Mouse (Mus musculus) adrenal gland, postnatal 10 days (tissue): ENCODE results near the gene Panx2. TPM values are rescaled to one million over a fixed set of nuclear protein-coding genes. Genes with fewer than 3 reads are reported as not detected.

ENCODE experiments used
- DNase-seq: peaks from one replicate; pipeline ENCODE4 v3.0.0; 2021; ENCODE audit warnings: mixed read lengths
- long read RNA-seq, 2 experiments: library from polyadenylated mRNA; stranded (forward); transcript quantifications; one replicate each; pipeline ENCODE4 v2.0.0; 2021
- total RNA-seq, 2 experiments: library from RNA; stranded (reverse); gene quantifications; 2 replicates each; pipeline ENCODE4 v1.2.3; 2021

Panx2 gene
- total RNA-seq: 1 to 10 TPM; 1.5 to 1.9 TPM
- long read RNA-seq, experiment 1: 0 reads
- long read RNA-seq, experiment 2, partial matches to known transcripts: 0 of 2 reads
- long read RNA-seq, experiment 2, other reads (novel, unspliced or antisense): 1 of 2 reads

- no peak for DNase-seq
These were observed at the start of gene Panx2 for GRCm38 (mm10) chr15:89059161-89059931. Gene Panx2 (plus strand): TSS chr15:89059734.

- DNase-seq: no peak
These were observed 42.8 kb upstream of the Panx2 start for GRCm38 (mm10) chr15:89016722-89017121.

GRCm38 (mm10) chr15:89020085-89020484, 39.4 kb upstream of the Panx2 start:
- no peak for DNase-seq

DNA sequence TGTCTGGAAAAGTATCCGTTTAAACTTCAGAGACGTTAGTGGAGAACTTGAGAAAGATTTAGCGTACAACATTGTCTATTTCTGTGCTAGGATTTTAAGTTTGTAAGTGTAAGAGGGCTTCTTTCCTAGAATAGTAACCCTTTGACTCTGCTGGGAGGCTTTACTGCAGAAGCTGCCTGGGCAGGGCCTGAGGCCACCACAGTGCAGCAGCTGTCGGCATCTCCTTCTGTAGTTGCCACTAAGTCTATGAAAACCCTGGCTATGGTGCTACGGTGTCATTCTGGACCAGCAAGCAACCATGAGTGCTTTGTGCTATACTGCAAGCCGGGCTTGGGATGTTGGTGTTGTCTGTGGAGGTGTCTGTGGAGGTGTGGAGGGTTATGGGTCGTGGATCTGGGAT, 39.0 kb upstream of the Panx2 start:
- DNase-seq: no peak

DNA sequence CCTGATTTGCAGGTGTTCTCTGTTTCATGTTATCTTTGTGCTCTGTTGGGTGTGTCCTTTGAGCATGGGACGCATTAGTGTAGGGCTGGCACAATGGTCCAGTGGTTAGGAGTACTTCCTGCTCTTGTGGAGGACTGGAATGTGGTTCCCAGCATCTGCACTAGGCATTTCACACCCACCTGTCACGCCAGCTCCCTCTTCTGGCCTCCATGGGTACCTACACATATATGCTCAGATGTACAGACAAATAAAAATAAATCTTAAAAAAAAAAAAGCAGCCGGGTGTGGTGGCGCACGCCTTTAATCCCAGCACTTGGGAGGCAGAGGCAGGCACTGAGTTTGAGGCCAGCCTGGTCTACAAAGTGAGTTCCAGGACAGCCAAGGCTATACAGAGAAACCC, 15.2 kb upstream of the Panx2 start:
- DNase-seq: no peak

GRCm38 (mm10) chr15:89046356-89046755, 13.2 kb upstream of the Panx2 start:
- DNase-seq: no peak

DNA sequence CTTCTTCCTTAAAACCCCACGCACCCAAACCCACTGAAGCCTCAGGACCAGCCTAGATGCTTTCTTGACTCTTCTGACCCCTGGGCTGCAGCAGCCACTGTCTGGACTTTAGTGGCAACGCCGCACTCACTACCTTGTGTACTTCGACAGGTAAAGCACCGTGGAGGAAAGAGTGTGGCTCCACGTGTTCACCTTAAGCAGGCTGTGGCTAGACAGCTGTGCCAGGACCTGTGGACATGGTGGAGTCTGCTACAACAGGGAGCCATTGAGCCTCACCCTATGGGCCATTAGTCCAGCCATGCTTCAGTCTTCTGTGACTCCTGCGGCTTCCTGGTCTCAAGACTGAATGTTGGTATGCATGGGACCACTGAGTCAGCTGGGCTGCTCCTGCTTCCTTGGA, 4.9 kb upstream of the Panx2 start:
- no peak for DNase-seq

GRCm38 (mm10) chr15:89058736-89059135, 798 bp upstream of the Panx2 start:
- DNase-seq: no peak

GRCm38 (mm10) chr15:89060032-89060681, 623 bp downstream of the Panx2 start:
- peak; percentile 50 for DNase-seq

- DNase-seq: no peak
These were observed 1.4 kb downstream of the Panx2 start for GRCm38 (mm10) chr15:89060811-89061460.

DNA sequence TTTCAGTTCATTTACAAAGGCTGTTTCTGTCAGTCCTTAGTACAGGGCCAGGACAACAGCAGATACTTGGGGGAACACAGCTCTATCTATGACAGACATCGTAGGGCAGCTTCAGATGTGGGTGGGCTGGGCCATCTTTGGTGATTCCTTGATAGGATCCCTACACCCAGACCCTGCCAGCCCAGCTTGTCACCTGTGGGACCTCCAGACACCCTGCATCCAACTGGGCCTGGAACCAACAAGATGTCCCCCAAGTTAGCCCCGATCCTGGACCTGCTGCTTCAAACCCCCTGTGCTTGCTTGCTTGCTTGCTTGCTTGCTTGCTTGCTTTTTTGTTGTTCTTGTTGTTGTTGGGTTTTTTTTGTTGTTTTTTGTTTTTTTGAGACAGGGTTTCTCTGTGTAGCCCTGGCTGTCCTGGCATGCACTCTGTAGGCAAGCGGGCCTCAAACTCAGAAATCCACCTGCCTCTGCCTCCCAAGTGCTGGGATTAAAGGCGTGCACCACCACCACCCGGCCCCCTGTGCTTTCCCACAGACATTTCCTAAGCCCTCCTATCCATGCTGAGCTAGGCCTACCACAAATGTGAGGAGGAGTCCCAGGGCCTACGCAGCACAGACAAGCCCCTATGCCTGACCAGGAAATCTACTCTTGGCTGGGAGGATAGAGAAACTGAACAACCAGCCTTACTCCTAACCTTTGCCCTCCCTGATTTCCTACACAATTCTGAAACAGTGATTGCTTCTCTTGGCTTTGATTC, 2.4 kb downstream of the Panx2 start:
- DNase-seq: no peak

DNA sequence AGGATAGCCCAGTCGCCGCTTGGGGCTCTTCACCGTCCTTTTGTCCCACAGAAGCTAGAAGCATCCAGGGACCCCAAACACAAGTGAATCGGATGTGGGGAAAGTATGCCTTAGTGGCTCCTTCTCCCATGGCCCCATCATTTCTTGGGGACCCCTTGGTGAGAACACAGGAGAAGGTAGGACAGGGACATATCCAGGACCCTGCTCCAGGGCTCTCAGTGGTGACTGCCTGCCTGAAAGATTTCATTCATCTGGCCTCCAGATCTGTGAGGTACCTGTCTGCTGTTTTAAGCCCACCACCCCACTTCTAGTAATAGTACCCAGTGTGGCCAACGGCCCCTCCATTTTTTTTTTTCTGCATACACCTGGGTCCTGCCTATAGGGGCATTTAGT, 3.0 kb downstream of the Panx2 start:
- no peak for DNase-seq

DNA sequence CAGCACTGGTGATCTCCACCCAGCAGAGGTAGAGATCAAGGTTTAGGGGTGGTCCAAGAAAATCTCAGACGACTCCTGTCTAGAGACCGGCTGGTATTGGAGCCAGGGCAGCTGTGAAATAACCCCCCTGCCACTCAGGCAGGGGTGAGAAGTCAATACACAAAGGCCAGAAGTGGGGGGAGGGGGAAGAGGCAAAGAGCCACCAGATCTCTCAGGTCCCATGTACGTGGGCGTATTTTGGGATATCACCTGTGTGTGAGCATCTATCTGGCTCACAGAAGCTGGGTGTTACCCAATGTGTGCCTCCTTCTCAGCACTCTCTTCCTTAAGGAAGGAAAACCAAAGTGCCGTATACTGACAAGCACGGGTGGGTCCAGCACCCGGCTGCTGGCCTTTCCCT, 3.5 kb downstream of the Panx2 start:
- no peak for DNase-seq

GRCm38 (mm10) chr15:89063536-89063935, 4.0 kb downstream of the Panx2 start:
- no peak for DNase-seq

DNA sequence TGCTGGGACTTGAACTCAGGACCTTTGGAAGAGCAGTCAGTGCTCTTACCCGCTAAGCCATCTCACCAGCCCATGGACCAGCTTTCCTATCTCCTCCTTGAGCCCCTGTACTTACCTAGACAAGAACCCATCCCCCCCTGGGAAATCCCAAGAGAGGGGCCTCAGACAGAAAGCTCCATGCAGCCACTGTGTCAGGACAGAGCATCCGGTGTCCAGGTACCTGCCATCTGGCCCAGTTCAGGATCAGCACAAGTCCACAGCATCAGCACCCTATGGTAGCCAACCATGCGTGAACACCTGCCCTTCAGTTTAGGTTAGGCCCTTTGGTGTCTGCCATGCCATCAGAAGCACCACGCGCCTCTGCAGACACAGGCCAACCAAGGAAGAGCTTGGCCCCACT, 5.4 kb downstream of the Panx2 start:
- peak; percentile 0 for DNase-seq

- no peak for DNase-seq
These were observed 8.1 kb downstream of the Panx2 start for GRCm38 (mm10) chr15:89067609-89068008.

DNA sequence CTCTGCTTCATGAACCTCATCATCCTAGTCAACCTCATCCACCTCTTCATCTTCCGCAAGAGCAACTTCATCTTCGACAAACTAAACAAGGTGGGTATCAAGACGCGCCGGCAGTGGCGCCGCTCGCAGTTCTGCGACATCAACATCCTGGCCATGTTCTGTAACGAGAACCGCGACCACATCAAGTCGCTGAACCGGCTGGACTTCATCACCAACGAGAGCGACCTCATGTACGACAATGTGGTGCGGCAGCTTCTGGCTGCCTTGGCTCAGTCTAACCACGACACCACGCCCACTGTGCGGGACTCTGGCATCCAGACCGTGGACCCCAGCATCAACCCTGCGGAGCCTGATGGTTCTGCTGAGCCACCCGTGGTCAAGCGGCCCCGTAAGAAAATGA, 8.7 kb downstream of the Panx2 start:
- no peak for DNase-seq

- no peak for DNase-seq
These were observed 9.9 kb downstream of the Panx2 start for GRCm38 (mm10) chr15:89069336-89069840.

DNA sequence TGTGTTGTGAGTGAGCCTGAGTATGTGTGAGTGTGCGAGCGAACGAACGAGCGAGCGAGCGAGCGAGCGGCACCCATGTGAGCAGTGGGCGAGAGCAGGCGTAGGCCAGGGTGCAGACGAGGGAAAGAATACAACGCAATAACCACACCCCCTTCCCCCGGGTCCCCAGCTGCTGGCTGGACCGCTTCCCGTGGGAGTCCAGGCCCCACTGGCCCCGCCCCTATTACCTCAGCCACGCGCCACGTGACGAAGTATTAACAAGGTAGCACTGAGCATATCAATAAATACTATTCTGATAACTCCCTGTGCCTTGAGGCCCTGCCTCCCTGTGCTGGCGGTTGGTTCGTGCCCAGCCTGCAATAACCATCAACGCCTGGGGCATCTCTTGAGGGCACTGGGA, 11.1 kb downstream of the Panx2 start:
- no peak for DNase-seq

GRCm38 (mm10) chr15:89073993-89074603, 14.6 kb downstream of the Panx2 start:
- DNase-seq: no peak

- DNase-seq: peak; percentile 28
These were observed 15.3 kb downstream of the Panx2 start, which contains the start of gene Trabd for GRCm38 (mm10) chr15:89074613-89075477. Gene Trabd (plus strand): TSS chr15:89075124.
